Mouse (Mus musculus): ENCODE data around the gene Myg1.

Myg1 gene

DNA sequence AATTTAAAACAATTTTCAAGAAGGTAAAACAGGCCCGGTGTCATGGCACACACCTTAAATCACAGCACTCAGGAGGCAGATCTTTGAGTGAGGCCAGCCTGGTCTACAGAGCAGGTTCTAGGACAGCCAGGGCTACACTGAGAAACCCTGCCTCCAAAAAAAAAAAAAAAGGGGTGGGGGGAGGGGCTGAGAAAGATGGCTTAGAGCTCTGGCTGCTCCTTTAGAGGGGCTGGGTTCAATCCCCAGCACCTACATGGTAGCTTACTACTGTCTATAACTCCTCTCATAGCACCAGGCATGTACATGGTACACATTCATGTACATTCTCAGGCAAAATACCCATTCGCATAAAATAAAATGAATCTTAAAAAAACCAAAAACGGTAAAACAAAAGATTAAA, 13.0 kb downstream of the Myg1 start:
- DNase-seq (ENCODE audit: low spot score in 2 of 2) = no peak

DNA sequence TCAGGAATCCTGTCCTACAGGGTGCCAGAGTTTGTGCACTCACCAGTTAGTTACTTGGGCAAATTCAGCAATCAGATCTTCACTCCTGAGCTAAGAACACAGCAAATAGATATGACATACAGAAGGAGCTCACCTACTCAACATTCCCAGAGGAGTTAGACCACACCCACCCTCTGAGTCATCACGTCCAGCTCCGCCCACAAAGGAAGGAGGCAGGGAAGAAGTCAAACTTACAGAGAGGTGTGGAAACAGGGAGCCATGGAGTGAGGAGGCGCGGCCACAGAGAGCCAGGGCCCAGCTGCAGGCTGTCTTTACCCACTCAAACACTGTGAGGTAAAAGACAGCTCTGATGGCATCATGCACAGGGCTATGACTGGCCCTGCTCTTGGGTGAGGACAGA, 14.9 kb downstream of the Myg1 start:
- no peak for DNase-seq (ENCODE audit: low spot score in 2 of 2)

DNA sequence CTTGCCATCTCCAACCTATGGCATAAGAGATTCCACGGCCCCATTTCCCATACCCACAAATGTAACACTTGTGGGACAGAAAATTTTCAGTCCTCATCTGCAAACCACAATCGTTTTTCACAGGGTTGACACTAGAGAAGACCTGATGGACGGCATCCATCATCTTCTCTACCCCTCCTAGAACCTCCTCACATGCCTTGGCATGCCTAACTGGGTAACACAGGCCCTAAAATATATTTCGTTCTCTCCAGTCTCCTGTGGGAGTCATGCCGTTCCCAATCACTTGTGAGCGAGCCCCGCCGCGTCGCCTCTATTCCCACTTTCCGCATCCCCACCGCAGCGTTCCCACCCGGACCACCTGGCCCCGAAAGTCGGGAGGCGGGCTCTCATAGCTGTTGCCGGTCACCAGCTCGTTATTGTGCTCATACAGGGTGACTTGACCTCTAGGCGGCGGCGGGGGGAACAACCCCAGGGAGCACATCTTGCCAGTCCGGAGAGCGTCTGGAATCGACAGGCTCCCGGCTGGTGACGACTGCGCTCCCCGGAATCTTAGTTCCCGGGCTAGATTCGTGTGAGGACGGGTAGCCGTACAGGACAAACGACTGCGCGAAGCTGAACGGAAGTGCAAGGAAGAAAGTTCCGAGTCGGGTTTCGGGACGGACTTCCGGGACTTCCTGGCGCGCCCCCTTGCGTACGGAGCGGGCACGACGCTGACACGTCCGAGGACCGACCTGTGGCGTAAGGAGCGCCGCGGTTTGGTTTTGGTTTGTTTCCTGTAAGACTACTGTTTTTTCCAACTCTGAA, 18.8 kb downstream of the Myg1 start, which contains the start of gene Aaas:
Gene Aaas, minus strand, starts transcription at position 634 of the 804 bp plus-strand sequence.
- peak; percentile 87 to 93 for DNase-seq (ENCODE audit: low spot score in 2 of 2)

DNA sequence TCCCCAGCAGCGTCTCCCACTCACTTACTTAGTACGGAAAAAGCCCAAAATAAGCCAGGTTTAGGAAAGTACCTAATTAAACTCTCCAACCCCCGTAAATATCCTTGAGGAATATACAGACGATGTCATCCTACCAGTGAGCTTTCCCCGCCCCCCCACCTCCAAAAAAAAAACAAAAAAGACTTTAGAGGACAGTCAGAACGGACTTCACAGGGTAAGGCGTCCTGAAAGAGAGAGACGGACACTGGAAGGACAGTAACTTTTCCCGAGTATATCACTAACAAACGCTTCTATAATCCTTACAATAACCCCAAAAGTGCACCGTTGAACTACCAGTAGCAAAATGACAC, 19.4 kb downstream of the Myg1 start:
- no peak for DNase-seq (ENCODE audit: low spot score in 2 of 2)

DNA sequence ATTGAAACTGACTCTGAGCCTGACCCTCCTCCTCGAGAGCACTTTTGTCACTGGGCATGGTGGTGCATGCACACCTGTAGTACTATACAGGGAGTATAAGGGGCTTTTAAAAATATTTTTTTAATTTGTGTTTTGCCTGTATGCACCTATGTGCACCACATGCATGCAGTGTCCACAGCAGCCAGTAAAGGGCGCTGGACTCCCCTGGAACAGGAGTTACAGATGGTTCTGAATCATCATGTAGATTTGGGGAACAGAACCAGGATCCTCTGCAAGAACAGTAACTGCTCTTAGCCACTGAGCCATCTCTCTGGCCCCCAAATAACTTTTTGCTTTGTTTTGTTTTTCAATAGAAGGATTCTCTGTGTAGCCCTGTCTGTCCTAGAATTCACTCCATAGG, 20.7 kb downstream of the Myg1 start:
- DNase-seq (ENCODE audit: low spot score in 2 of 2) = no peak

DNA sequence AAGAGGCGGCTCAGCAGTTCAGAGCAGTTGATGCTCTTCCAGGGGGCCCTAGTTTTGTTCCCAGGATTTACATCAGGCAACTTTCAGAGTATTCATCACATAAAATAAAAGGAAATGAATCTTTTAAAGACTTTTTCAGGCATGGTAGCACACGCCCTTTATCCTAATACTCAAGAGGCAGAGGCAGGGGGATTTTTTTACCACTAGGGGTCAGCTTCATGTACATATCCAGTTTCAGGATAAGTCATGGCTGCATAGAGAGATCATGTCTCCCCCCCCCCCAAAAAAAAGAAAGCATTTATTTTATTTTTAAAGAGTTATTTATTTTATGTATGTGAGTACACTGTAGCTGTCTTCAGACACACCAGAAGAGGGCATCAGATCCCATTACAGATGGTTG, 22.5 kb downstream of the Myg1 start:
- no peak for DNase-seq (ENCODE audit: low spot score in 2 of 2)

DNA sequence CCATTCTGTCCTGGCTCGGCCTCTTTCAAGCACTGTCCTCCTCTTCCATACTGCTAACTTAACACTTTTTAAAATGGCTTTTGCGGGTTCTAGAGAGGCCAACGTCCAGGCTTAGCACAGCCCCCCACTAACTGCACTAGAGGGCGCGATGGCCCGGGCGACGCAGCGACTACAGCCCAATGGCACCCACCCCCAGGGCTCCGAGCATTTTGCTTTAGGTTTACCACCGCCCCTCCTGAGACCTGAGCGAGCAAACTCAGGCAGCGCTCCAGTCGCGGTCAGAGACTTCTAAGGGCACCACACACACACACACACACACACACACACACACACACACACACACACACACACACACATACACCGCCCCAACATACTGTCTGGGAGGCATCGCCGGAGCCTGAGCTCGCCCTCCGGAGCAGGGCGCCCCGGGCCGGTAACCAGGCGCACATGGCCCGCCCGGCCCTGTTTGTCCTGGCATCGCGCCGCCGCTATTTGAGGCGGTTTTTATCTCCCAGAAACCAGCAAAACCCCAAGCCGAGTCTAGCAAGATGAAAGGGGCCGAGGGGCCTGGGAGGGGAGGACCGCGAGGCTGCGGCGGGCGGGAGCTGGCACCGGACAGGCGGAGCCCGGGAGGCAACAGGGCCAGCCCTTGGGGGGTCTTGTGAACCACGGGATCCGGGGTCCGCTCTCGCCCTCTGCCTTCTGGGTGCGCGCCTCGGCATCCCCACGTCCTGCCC, 23.8 kb downstream of the Myg1 start:
- DNase-seq (ENCODE audit: low spot score in 2 of 2) = peak in 1 of 2 experiments; percentile 22

DNA sequence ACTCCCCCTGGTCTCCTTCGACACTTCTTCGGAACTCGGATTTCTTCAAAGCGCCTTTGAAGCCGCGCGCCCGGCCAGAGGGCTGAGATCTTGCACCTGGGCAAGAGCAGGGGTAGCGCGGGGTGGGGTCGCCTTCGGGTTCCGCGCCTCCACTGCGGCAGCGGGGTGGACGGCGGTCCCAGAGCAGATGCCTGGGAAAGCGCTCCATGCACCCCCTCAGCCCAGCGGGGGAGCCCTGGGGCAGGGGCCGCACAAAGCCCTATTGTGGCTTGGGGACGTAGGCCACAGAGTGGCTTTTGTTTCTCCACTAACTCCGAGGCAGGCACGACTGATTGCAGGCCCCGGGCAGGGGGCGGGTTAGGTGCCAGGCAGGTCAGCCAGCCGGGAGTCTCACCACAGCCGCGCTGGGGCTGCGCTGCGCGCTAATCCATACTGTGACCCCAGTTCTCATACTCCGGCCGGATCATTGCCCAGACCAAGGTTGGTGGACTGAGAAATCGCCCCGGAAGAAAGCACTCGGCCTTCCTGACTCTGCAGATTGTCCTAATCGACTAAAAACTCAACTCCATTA, 24.4 kb downstream of the Myg1 start:
- no peak for DNase-seq (ENCODE audit: low spot score in 2 of 2)

DNA sequence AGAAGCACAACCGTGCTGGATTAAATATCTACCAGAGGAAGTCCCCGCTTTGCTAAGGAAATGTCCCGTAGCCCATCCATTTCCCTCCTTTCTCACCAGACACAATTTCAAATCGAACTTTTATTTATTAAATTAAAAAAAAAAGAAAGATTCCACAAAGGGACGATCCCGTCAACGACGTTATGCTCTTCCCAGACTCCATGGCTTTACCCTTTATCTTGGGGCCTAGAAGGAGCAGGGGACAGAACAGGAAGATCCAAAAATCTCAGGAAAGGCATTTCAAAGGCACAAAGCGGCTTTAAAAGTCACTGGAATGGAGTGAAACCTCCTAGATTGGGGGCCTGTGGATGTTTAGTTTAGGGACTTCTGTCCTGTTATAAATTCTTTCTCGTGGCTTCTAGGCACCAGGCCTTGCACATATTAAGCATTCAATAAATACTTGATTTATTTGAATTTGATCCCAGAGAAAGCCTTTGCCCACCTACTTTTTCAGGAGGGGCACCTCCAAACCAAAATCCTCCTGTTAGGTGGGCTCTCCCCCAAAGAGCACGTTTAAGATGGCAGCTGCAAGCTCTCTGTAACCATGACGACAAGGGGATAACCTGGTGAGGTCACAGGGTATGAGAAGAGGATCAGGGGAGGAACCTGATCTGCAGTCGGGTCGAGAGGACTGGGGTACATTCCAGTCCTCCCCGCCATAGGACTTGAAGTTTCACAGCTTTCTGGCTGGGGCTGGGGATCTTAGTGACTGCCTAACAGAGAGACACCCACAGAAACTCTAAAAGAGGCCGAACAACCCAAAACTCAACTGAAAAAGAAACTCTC, 25.2 kb downstream of the Myg1 start:
- DNase-seq (ENCODE audit: low spot score in 2 of 2) = no peak

DNA sequence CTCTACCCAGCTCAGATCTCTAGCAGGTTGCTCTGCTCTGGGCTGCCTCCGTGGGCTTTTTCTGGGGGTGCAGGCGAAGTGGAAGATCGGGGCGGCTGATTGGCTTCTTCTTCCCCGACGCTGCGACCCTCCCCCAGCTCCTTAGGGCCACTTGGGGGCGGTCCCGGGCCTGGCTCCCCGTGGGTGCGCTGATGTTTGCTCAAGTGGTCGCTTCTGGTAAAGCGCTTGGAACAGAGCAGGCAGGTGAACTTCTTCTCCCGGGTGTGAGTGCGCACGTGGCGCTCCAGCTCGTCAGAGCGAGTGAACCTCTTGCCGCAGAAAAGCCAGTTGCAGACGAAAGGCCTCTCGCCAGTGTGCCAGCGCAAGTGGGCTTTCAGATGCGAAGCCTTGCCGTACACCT, 26.6 kb downstream of the Myg1 start:
- DNase-seq (ENCODE audit: low spot score in 2 of 2) = no peak

DNA sequence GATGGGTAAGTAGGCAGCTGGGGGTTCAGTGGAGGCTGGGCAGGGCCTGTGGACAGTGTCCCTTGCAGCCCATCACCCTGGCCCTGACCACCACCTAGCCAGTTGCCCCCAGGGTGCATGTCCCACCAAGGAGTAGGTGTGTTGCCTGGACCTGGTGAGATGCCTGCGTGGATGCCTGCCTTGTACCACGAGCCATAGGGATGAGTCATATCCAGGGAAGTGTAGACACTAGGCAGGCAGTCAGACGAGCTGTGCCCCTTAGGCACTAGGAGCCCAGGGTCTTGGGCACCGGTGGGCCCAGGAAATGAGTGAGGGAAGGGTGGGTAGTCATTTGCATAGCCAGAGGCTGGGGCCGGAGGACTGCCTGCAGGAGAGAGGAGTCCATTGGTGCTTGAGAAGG, 27.3 kb downstream of the Myg1 start:
- DNase-seq (ENCODE audit: low spot score in 2 of 2) = no peak

DNA sequence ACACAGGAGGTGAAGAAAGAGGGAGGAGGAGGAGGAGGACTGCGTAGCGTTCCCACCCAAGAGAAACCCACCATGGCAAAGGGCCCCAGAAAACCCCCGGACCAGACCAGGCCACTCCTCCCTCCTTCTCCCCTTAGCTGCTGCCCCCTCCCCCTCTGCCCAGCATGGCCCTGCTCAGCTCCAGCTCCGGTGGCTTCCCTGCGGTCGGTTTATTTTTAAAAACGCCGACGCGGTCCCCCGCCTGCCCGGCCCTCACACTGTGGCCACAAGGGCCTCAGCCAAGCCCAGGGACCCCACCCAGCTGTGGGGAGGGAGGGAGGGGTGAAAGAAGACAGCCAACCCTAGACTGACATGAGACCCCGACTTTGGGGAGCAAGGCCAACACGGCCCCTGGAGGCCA, 31.1 kb downstream of the Myg1 start:
- no peak for DNase-seq (ENCODE audit: low spot score in 2 of 2)

DNA sequence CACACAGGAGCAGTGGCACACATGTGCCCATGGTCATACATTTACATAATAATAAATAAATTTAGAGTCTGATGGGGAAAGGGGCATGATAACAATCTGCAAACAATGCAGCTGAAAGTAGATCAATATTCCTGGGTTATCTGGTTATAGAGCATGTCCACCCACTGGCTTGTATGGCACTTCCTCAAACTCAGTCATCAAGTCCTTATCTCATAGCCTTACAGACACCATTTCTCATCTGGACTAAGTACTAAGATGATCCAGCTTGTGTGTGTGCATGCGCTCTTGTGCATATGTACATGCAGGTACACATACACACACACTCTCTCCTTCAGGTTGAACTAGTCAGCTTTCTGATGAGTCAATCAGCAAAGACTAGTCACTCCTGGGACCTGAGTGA, 33.2 kb downstream of the Myg1 start:
- DNase-seq (ENCODE audit: low spot score in 2 of 2) = no peak

DNA sequence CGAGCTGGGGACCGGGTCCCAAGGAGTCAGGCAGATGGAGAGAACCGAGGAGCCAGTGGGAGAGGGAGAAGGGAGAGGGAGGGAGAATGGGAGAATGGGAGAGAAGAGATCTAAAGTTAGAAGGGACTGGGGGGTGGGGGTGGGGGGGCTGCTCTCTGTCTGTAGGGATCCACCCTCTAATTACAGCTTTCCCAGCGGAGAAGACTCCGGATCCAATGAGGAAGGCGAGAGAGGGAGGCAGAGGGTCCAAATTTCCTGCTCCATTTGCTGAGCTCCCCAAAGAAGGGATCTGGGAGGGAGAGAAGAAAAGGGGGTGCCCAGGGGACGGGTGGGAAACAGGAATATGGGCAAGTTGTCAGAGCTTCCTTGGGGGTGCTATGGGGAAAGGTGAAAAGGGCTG, 34.7 kb downstream of the Myg1 start:
- no peak for DNase-seq (ENCODE audit: low spot score in 2 of 2)

DNA sequence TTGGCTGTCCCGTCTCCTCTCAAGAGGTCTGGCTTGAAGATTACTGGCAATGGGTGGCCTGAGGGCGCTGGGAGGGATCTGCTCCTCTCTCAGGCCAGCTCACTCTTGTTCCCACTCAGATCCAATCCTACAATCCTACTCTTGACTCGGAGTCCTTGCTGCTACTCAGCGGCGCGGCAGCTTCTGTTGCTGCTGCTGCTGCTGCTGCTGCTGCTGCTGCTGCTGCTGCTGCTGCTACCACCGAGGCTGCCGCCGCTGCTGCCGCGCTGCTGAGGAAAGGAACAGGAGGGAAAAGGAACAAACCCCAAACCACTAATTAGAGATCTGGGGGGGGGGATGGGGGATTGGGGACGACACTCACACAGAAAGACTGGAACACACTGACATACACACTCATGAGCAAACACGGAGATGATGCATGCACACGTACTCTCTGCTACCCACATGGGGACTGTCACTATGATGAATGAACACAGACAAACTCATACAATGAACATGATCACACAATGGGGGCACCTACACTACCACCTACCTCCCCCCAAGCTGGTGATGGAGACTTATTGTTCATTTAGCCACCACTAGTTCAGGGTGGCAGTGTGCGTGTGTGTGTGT, 35.3 kb downstream of the Myg1 start, which contains the start of gene Sp7:
Gene Sp7, minus strand, starts transcription at position 450 of the 612 bp plus-strand sequence.
- no peak for DNase-seq (ENCODE audit: low spot score in 2 of 2)

DNA sequence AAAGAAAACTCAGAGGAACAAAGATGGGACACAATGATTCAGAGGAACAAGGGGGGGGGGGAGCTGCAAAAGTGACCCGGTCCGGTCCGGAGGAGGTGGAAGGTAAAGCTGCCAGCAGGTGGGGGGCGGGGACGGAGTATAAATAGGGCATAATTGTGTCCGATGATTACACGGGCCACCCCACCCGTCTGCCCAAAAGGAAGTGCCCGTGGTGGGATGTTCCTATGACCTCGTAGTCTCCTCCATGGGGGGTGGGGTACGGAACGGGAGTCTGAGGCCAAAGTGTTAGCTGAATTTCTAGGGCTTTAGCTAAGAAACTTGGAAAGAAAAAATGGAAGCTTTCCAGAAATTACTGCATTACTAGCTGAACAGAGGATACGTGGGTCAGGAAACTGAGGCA, 38.5 kb downstream of the Myg1 start:
- no peak for DNase-seq (ENCODE audit: low spot score in 2 of 2)

DNA sequence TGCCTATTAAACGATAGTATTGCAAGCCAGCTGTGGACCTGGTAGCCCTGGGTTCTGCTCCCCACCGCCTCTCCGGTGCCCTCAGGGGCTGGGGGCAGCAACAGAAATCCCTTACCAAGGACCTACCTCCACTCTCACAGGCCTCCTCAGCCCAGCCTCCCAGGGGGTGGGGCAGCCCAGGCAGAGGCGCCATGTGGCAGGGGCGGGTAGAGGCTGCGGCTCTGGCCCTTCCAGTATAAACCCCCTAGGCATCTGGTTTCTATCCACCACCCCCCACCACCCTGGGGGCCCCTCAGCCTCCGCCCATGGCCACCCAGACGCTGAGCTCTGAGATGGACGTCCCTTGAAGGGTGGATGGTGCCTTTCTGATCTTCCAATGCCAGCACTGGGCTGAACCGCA, 39.2 kb downstream of the Myg1 start:
- no peak for DNase-seq (ENCODE audit: low spot score in 2 of 2)

DNA sequence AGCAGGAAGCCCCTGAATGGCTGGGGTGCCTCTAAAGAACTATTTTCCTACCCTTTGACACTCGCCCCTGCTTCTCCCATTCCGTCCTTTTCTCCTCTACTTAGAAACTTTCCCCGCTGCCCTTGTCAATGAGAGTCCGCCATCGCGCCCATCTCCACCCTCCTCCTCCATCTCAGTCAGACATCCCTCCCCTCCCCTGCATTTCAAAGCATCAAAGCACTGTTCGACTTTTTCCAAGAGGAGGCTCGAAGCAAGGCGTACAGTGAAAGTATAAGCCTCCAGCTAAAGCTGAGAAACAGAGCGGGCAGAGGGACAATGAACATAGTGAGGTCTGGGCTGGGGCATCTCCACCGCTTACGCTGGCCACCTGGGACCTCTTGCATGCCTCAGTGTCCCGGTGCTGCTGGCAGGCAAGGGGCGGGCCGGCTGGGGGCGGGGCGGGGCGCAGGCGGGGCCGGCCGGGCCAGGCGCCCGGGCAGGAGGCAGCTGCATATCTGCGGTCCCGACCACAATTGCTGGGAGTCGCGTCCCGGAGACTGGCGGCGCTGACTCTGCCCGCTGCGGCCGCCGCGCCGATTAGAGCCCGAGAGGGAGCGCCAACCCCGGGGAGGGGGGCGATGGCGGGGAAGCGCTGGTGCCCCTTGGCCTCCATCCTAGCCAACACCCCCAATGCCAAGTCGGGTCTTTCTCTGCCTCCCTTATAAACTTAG, 45.1 kb downstream of the Myg1 start:
- DNase-seq (ENCODE audit: low spot score in 2 of 2) = no peak

DNA sequence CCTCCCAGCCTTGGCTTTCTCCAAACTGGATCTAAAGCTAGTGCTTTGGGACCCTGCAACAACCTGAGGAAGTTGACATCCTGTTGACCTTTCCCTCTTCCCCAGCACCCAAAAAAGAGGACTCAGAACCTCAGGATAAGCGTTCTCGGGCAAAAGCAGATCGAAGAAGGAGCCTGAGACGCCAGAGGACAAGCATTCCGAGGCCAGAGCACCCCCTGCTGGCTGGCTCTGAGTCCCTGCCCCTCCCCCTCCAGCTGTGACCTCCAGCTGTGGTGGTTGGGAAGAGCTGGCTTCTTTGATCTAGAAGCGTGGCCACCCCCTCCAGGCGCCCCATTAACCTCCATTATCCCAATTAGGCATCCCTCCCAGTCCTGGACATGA, 45.6 kb downstream of the Myg1 start:
- DNase-seq (ENCODE audit: low spot score in 2 of 2) = peak; percentile 76 to 84

DNA sequence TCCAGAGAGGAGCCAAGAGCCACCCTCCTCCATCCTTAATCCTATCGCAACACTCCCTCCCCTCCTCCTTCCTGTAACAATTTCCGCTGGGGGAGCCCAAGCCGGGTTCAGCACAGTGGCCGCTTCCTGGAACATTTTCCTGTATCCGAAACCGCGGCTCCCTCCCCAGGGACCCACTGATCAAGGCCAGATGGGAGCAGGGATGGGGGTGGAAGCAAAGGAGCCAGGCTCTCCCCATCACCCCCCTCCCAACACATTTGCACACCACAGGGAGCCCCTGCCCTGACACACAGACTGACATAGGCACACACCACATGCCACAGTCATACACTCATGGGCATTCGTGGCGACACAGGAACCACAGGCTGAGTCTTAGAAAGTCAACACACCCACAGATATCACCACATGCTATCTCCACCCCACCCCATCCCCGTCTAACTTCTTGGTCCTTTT, 46.3 kb downstream of the Myg1 start:
- peak; percentile 30 to 49 for DNase-seq (ENCODE audit: low spot score in 2 of 2)

DNA sequence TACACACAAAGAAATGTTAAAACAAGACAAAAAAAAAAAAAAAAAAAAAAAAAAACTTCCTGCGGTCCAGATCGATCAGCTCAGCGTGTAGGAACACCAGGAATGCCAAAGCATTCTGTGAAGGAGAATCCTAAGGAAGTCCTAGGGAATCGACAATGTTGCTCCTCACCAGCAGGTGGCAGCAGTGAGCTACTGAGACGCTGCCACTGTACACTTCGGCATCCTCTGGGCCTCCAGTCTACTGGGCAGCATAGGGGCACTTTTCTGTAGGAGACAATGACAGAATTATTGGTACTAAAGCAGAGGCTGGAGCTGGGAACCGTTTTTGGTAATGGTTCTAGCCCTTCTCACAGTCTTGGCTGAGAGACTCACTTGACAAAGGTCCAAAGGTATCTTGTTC, 50.1 kb downstream of the Myg1 start:
- peak; percentile 56 to 72 for DNase-seq (ENCODE audit: low spot score in 2 of 2)

Measured in natural killer cell, adult 2 months (primary cell).